Mouse (Mus musculus) megakaryocyte-erythroid progenitor cell, adult 5 weeks (primary cell): ENCODE data around the gene Gm21497. TPM values are rescaled to one million over a fixed set of nuclear protein-coding genes. Genes with fewer than 3 reads are reported as not detected.

Experiments used
- polyA plus RNA-seq: library from polyadenylated mRNA; stranded (reverse); fragments of >175 nt; gene quantifications from 2 replicates; pipeline ENCODE4 v1.2.3, GENCODE M21; 2012

Gm21497 gene
- not detected in 2 replicates for polyA plus RNA-seq

GRCm38 (mm10) chrY:61646446-61646845 lies at the start of gene Gm21497:
TSS of gene Gm21497 (plus strand) at chrY:61646746.

